Mouse (Mus musculus) hindbrain, embryonic 13.5 days (tissue): ENCODE measurements around the gene Tenm3. TPM values are rescaled to one million over a fixed set of nuclear protein-coding genes. Genes with fewer than 3 reads are reported as not detected.

ENCODE experiments used
- ATAC-seq: fragments of 200-750 bp; cut with Nextera tagmentation; 2 replicates; pipeline ENCODE4 v1.8.0; 2017; ENCODE audit warnings: moderate TSS enrichment; ENCODE audit not compliant: low FRiP score
- H3K27ac ChIP-seq: fragments of 300-500 bp; sonication (generic); 2 replicates; pipeline ENCODE4 v1.5.1; 2015; ENCODE audit warnings: inconsistent platforms, mild to moderate bottlenecking, moderate library complexity
- H3K27me3 ChIP-seq: fragments of 300-500 bp; sonication (generic); 2 replicates; pipeline ENCODE4 v1.6.1; 2015; ENCODE audit warnings: mild to moderate bottlenecking, inconsistent platforms
- H3K36me3 ChIP-seq: fragments of 300-500 bp; sonication (generic); 2 replicates; pipeline ENCODE4 v1.6.1; 2015; ENCODE audit warnings: mild to moderate bottlenecking, inconsistent platforms
- H3K4me1 ChIP-seq: fragments of 300-500 bp; sonication (generic); replicated peaks from 2 replicates; pipeline ENCODE4 v1.6.1; 2015; ENCODE audit warnings: inconsistent platforms
- H3K4me2 ChIP-seq: fragments of 300-500 bp; sonication (generic); 2 replicates; pipeline ENCODE4 v1.6.1; 2015; ENCODE audit warnings: inconsistent platforms, mild to moderate bottlenecking, moderate library complexity
- H3K4me3 ChIP-seq: fragments of 300-500 bp; sonication (generic); 2 replicates; pipeline ENCODE4 v1.5.1; 2015; ENCODE audit warnings: mild to moderate bottlenecking, inconsistent platforms
- H3K9ac ChIP-seq: fragments of 300-500 bp; sonication (generic); 2 replicates; pipeline ENCODE4 v1.6.1; 2015; ENCODE audit warnings: mild to moderate bottlenecking, inconsistent platforms
- H3K9me3 ChIP-seq: fragments of 300-500 bp; sonication (generic); 2 replicates; pipeline ENCODE4 v1.6.1; 2016; ENCODE audit warnings: inconsistent platforms
- WGBS: fragments of 180-500 bp; shearing (Covaris S2); methylation state at CpG from one replicate; pipeline ENCODE4 v1.1.7; 2015; 5-methylcytosine and 5-hydroxymethylcytosine counted together
- polyA plus RNA-seq: library from polyadenylated mRNA; unstranded; fragments of >200 nt; fragmentation: Nextera tagmentation; extraction: Ambion mirVana; gene quantifications from 2 replicates; pipeline ENCODE4 v1.2.1, GENCODE M21; 2015

Gene Tenm3
- polyA plus RNA-seq, 1 experiment from 2014 or later = 35.7 TPM

DNA sequence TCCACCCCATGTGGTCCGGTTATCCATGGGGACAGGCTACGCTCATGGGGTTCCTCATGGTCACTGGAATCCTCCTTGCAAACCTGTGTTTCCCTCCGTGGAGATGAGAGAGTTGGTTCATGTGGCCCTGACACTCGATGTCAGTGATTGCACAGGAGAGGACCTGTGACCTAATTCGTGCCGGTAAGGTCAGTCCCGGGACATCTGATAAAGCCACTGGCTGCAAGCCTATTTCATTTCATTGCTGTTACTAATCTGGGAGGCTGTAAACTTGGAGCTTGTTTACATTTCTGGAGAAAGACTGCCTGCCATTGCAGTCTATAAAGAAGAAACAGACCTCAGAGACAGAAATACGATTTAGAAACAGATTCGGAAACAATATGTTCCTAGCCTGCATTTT lies 155.6 kb downstream of the Tenm3 start:
- no peaks in the 10 kb centered on the region for H3K9me3 ChIP-seq
- H3K4me1 ChIP-seq = peaks cover 4% of the 10 kb centered on the region; the same call in 1 of the 2 replicates
- H3K4me2 ChIP-seq = no peak overlapping the region
- 84% methylated on average over 9 of the region's 9 CpGs for WGBS
- H3K27me3 ChIP-seq = no peaks in the 10 kb centered on the region
- H3K9ac ChIP-seq = no peak overlapping the region
- H3K27ac ChIP-seq = no peak overlapping the region
- H3K36me3 ChIP-seq = no peaks in the 10 kb centered on the region
- ATAC-seq = no peak
- no peak overlapping the region for H3K4me3 ChIP-seq

DNA sequence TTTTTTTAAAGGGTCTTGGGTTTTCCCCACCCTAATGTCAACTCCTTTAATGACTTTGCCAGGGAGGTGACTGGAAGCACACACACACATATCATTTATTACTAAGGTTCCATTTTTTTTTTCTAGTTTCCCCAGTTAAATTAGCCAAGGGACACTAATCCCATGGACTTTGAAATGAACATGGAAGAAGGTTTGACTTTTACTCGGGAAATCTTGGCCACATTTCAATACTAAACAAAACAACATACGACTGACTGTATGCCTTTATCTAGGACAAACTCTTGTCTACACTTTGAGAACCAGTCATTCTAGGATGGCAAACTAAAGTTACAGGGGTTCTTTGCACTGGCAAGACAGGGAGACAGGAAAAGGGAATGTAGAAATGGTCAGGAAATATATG lies 170.3 kb downstream of the Tenm3 start:
- 0 out of 2 replicates have a peak, but pooled peaks cover 6% of the 10 kb centered on the region for H3K4me1 ChIP-seq
- no peak for ATAC-seq
- 92% methylated on average over 2 of the region's 2 CpGs for WGBS
- H3K27me3 ChIP-seq = no peaks in the 10 kb centered on the region
- no peaks in the 10 kb centered on the region for H3K36me3 ChIP-seq
- H3K9me3 ChIP-seq = no peaks in the 10 kb centered on the region
- no peak overlapping the region for H3K4me2 ChIP-seq
- no peak overlapping the region for H3K9ac ChIP-seq
- H3K4me3 ChIP-seq = no peak overlapping the region
- no peak overlapping the region for H3K27ac ChIP-seq

DNA sequence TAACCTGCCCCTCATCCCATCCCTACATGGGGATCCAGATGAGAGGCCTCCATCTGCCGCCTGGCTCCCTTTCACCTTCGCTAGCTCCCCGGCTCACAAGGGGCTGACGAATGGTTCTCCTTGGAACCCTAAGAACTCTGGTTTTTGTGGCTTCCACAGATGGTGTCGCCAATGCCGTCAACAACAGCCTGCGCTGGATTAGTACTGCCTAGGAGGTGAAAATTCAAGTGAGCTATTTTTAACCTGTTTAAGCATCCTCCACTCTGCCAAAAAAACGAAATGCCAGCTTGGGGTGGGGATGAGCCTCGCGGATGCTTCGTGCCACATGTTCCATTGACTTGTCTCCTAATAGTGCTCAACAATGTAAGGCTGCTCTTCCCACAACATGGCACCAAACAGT lies 171.3 kb downstream of the Tenm3 start:
- Histone ChIP-seq H3K9ac (no peak overlapping the region), H3K27me3 (no peaks in the 10 kb centered on the region), H3K36me3 (no peaks in the 10 kb centered on the region), H3K4me2 (no peak overlapping the region), H3K4me3 (no peak overlapping the region), H3K9me3 (no peaks in the 10 kb centered on the region), H3K4me1 (0 out of 2 replicates have a peak, but pooled peaks cover 6% of the 10 kb centered on the region), H3K27ac (no peak overlapping the region)
- WGBS = 93% methylated on average over 11 of the region's 11 CpGs
- ATAC-seq = no peak

DNA sequence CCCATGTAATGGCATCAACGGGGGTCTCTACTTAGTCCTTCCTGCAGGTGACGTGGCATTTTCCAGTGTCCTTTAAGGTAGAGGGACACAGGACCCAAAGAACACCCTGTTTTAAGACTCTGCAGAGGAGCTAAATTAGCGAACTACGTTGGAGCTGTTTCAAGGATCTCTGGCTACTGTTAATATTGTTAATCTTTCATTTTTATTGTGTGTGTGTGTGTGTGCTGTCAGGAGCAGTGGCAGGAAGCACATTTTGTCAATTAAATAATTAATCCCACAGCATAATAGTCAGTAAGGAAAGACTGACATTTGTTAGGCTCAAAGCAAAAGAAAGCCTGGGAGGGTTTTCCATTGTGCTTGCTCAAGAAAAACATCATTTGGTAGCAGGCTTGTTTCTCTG lies 172.4 kb downstream of the Tenm3 start:
- H3K36me3 ChIP-seq = no peaks in the 10 kb centered on the region
- no peak overlapping the region for H3K27ac ChIP-seq
- H3K4me3 ChIP-seq = no peak overlapping the region
- H3K27me3 ChIP-seq = no peaks in the 10 kb centered on the region
- no peak for ATAC-seq
- H3K9ac ChIP-seq = no peak overlapping the region
- WGBS = 70% methylated on average over 4 of the region's 4 CpGs
- H3K4me1 ChIP-seq = 0 out of 2 replicates have a peak, but pooled peaks cover 6% of the 10 kb centered on the region
- no peaks in the 10 kb centered on the region for H3K9me3 ChIP-seq
- H3K4me2 ChIP-seq = no peak overlapping the region

DNA sequence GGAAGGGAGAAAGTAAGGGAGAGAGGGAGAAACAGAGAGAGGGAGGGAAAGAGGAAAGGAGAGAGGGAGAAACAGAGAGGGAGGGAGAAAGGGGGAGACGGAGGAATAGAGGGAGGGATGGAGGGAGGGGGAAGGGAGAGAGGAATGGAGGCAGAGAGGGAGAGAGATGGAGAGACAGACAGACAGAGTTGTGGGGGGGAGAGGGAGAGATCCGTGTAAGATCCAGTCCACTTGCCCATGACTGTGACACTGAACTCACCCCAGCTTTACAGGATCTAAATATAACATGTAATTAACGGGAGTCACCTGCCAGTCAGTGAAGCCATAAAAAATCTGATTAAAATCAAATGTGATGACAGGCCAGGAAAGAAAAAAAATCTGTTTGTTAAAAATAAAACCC lies 172.9 kb downstream of the Tenm3 start:
- WGBS = 61% methylated on average over 3 of the region's 3 CpGs
- Histone ChIP-seq H3K9ac (no peak overlapping the region), H3K4me3 (no peak overlapping the region), H3K9me3 (no peaks in the 10 kb centered on the region), H3K36me3 (no peaks in the 10 kb centered on the region), H3K27ac (no peak overlapping the region), H3K27me3 (no peaks in the 10 kb centered on the region), H3K4me2 (no peak overlapping the region), H3K4me1 (0 out of 2 replicates have a peak, but pooled peaks cover 6% of the 10 kb centered on the region)
- ATAC-seq = no peak

DNA sequence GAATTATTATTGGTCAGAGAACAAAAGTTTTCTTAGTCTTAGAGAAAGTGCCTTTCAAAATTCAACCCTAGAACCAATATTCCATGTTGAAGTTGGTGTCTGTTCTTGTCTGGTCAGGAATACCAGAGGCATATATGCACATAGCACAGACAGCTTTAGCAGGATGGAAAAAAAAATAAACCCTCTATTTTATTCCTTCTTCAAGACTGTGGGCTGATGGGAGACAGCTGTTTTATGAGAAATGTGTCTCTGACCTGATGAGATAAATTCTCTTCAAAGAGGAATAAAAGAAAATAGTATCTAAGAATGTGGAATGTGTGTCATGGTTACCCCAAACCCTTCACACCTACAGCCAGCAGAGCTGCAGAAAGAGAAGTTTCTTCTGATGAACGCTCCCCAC lies 173.4 kb downstream of the Tenm3 start:
- Histone ChIP-seq H3K4me1 (0 out of 2 replicates have a peak, but pooled peaks cover 6% of the 10 kb centered on the region), H3K4me2 (no peak overlapping the region), H3K9me3 (no peaks in the 10 kb centered on the region), H3K9ac (no peak overlapping the region), H3K27me3 (no peaks in the 10 kb centered on the region), H3K4me3 (no peak overlapping the region), H3K27ac (no peak overlapping the region), H3K36me3 (no peaks in the 10 kb centered on the region)
- ATAC-seq = no peak
- 59% methylated on average over 1 of the region's 1 CpGs for WGBS

DNA sequence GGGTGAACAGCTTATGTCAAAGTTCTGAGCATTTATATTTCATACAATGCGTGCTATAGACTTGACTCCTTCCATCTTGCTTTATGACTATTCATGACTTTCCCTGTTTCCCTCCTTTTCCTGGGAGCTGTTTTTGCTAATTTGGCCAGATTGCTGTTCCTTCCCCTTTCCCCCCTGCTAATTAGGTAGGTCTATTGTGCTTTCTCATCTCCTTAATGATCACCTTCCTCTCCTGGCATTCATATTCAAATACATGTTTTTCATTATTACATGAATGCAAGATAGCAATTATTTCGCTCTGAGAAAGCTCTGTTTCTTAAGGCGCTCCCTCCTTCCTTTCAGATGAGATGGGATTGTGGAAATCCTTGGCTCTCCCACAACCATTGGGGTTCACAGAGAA lies 178.6 kb downstream of the Tenm3 start:
- no peaks in the 10 kb centered on the region for H3K9me3 ChIP-seq
- H3K27ac ChIP-seq = no peak overlapping the region
- no peak overlapping the region for H3K4me2 ChIP-seq
- no peak overlapping the region for H3K4me3 ChIP-seq
- no peaks in the 10 kb centered on the region for H3K27me3 ChIP-seq
- 85% methylated on average over 3 of the region's 3 CpGs for WGBS
- ATAC-seq = no peak
- no peaks in the 10 kb centered on the region for H3K4me1 ChIP-seq
- no peak overlapping the region for H3K9ac ChIP-seq
- H3K36me3 ChIP-seq = no peaks in the 10 kb centered on the region

DNA sequence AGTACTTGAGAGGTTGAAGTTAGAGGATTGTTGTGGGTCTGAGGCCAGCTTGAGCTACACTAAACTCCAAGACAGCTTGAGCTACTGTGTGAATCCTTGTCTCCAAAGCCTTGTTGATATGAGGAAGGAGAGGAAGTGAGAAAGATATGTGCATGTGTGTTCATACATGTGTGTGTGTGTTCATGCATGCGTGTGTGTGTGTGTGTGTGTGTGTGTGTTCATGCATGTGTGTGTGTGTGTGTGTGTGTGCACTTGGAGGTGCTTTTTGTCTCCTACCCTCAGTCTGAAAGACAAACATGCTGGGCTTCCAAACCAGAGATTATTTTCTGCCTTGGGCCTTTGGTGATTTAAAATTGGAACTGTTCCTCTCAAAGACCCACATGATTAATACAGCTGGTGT lies 184.5 kb downstream of the Tenm3 start:
- Histone ChIP-seq H3K4me1 (no peaks in the 10 kb centered on the region), H3K4me2 (no peak overlapping the region), H3K27ac (no peak overlapping the region), H3K36me3 (no peaks in the 10 kb centered on the region), H3K27me3 (no peaks in the 10 kb centered on the region), H3K9me3 (no peaks in the 10 kb centered on the region), H3K9ac (no peak overlapping the region), H3K4me3 (no peak overlapping the region)
- no peak for ATAC-seq
- 83% methylated on average over 1 of the region's 1 CpGs for WGBS

DNA sequence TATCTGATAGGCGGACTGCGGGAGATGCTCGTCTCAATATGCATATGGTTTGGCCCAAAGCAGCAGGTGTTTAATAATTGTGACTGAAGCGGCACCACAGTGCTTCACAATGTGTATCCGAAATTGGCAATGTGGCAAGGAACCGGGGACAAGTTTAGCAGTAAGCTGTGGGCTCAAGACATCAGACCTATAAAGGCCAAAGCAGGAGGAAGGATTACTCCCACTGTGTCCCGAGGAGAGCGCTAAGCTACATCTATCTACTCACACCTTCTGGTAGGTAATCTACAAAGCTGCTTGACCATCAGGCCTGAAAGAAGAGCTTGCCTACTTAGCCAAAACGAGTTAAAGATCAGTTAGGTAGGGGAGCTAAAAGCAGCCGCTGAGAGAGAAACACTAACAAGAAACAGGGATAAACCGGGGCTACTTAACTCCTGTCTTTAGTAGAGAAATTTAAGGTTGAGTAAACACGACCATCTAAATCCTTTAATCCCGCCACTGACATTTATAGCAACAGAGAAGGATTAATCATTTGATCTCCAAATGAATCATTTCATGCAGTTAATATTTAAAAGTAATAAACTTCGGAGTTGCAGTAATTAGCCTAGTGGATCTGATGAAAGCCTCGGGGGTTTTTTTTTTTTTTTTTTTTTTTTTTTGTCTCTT lies 188.2 kb downstream of the Tenm3 start:
- Histone ChIP-seq H3K27ac (no peak overlapping the region), H3K36me3 (no peaks in the 10 kb centered on the region), H3K4me1 (no peaks in the 10 kb centered on the region), H3K9ac (no peak overlapping the region), H3K9me3 (no peaks in the 10 kb centered on the region), H3K4me2 (no peak overlapping the region), H3K27me3 (no peaks in the 10 kb centered on the region), H3K4me3 (no peak overlapping the region)
- WGBS = 77% methylated on average over 15 of the region's 15 CpGs
- no peak for ATAC-seq

DNA sequence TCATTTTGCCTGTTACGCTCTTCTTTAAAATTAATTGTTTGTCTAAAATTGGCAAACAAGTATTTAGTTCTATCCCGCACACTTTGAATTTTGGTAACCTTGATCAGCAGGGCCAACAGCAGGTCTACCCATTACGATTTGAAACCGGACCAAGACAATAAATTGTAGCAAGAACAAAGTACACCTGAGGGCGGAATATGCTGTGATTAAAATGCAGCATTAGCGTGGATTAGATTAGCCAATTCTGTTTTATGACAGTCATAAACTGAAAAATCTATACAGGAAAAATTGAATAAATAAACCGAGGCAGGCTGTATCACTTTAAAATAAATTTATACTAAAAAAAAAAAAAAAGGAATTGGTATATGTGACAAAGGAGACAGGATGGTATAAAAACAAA lies 193.9 kb downstream of the Tenm3 start:
- Histone ChIP-seq H3K4me1 (no peaks in the 10 kb centered on the region), H3K4me2 (no peak overlapping the region), H3K27ac (no peak overlapping the region), H3K36me3 (no peaks in the 10 kb centered on the region), H3K9me3 (no peaks in the 10 kb centered on the region), H3K9ac (no peak overlapping the region), H3K4me3 (no peak overlapping the region), H3K27me3 (no peaks in the 10 kb centered on the region)
- no peak for ATAC-seq
- 85% methylated on average over 7 of the region's 7 CpGs for WGBS

DNA sequence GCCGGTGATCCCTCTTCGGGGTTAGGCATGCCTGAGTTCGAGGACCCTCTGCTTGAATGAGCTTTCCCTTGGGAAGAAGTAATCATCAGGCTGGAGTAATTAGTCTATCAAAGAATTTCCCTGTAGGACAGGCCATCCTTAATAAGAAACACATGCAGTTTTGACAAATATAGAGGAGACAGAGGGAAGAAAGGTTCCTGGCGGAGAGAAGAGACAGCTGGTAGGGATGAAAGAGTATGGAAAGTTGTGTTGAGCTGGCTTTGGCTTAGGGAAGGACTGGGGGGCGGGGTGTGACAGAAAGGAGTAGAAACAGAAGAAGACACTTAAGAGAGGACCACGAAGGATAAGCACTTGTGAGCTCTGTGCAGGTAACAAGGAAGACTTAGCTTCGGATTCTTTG lies 194.3 kb downstream of the Tenm3 start:
- Histone ChIP-seq H3K9ac (no peak overlapping the region), H3K4me2 (no peak overlapping the region), H3K9me3 (no peaks in the 10 kb centered on the region), H3K27me3 (no peaks in the 10 kb centered on the region), H3K27ac (no peak overlapping the region), H3K4me1 (no peaks in the 10 kb centered on the region), H3K36me3 (no peaks in the 10 kb centered on the region), H3K4me3 (no peak overlapping the region)
- ATAC-seq = no peak
- WGBS = 81% methylated on average over 7 of the region's 7 CpGs

DNA sequence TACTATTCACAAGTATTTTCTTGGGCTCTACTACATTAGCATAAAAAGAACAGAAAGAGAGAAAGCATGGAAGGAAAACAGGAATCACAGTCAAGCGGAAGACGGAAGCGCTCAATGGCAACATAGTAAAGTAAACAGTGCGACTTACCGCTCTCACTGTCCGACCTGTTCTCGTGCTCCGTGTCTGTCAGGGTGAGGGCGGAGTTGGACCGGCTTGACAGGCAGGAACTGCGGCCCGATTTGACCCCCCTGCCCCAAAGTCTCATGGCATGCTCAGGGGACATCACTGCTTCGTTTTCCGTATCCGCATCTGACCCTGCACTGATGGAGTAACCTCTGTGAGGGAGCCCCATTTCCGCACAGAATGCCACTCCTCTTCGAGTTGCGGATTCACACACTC lies 197.6 kb downstream of the Tenm3 start:
- no peaks in the 10 kb centered on the region for H3K27me3 ChIP-seq
- H3K4me1 ChIP-seq = no peaks in the 10 kb centered on the region
- no peak overlapping the region for H3K4me3 ChIP-seq
- no peaks in the 10 kb centered on the region for H3K9me3 ChIP-seq
- 77% methylated on average over 18 of the region's 18 CpGs for WGBS
- H3K36me3 ChIP-seq = no peaks in the 10 kb centered on the region
- ATAC-seq = no peak
- no peak overlapping the region for H3K27ac ChIP-seq
- no peak overlapping the region for H3K4me2 ChIP-seq
- no peak overlapping the region for H3K9ac ChIP-seq

DNA sequence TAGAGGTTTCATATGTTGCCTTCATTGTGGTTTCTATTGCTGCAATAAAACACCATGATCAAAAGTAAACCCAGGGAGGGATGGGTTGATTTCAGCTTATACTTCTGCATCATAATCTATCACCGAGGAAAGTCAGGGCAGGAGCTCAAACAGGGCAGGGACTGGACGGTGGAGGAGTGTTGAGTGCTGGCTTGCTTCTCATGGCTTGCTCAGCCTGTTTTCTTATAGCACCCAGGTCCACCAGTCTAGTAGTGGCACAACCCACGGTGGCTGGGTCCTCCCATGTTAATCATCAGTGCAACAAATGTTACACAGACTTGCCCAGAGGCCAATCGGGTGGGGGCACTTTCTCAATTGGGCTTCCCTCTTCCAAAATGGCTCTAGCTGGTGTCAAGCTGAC lies 205.6 kb downstream of the Tenm3 start:
- 86% methylated on average over 4 of the region's 4 CpGs for WGBS

More for the DNA sequence above, 205.6 kb downstream of the Tenm3 start:
- peaks cover 6% of the 10 kb centered on the region for H3K4me1 ChIP-seq
- 0 out of 2 replicates have a peak, but pooled peaks have one; percentile 29 for ATAC-seq
- H3K9me3 ChIP-seq = no peaks in the 10 kb centered on the region
- H3K4me2 ChIP-seq = no peak overlapping the region
- H3K27me3 ChIP-seq = no peaks in the 10 kb centered on the region
- no peak overlapping the region for H3K9ac ChIP-seq
- H3K4me3 ChIP-seq = no peak overlapping the region
- no peak overlapping the region for H3K27ac ChIP-seq
- no peaks in the 10 kb centered on the region for H3K36me3 ChIP-seq
